Mouse (Mus musculus): ENCODE data around the gene St6galnac1. TPM values are rescaled to one million over a fixed set of nuclear protein-coding genes. Genes with fewer than 3 reads are reported as not detected.

Gene St6galnac1
- polyA plus RNA-seq, 1 experiment from 2014 or later, result not detected

- no peak overlapping the region for H3K4me3 ChIP-seq (replicated peaks)
- peaks cover 28% of the 10 kb centered on the region for H3K4me1 ChIP-seq
- H3K27me3 ChIP-seq, result peaks cover 6% of the 10 kb centered on the region; the same call in 1 of the 2 replicates
- 83% methylated on average over 15 of the region's 15 CpGs for WGBS
- no peak overlapping the region for H3K9ac ChIP-seq
- H3K9me3 ChIP-seq, result no peaks in the 10 kb centered on the region
- ATAC-seq (ENCODE audit: low FRiP score), result no peak
- H3K4me2 ChIP-seq, result no peak overlapping the region
- no peak overlapping the region for H3K27ac ChIP-seq
- no peaks in the 10 kb centered on the region for H3K36me3 ChIP-seq (replicated peaks)
Measured at GRCm38 (mm10) chr11:116806136-116807071, 31.1 kb upstream of the St6galnac1 start.

GRCm38 (mm10) chr11:116802709-116803108 lies 27.4 kb upstream of the St6galnac1 start:
- Histone ChIP-seq H3K4me2 (no peak overlapping the region), H3K36me3 (replicated peaks) (no peaks in the 10 kb centered on the region), H3K4me1 (no peaks in the 10 kb centered on the region), H3K27me3 (no peaks in the 10 kb centered on the region), H3K27ac (no peak overlapping the region), H3K4me3 (replicated peaks) (no peak overlapping the region), H3K9ac (no peak overlapping the region), H3K9me3 (no peaks in the 10 kb centered on the region)
- 94% methylated on average over 5 of the region's 5 CpGs for WGBS
- no peak for ATAC-seq (ENCODE audit: low FRiP score)

GRCm38 (mm10) chr11:116801106-116801505 lies 25.8 kb upstream of the St6galnac1 start:
- no peaks in the 10 kb centered on the region for H3K9me3 ChIP-seq
- no peak overlapping the region for H3K27ac ChIP-seq
- ATAC-seq (ENCODE audit: low FRiP score), result no peak
- no peaks in the 10 kb centered on the region for H3K27me3 ChIP-seq
- no peak overlapping the region for H3K9ac ChIP-seq
- no peak overlapping the region for H3K4me2 ChIP-seq
- H3K4me3 ChIP-seq (replicated peaks), result no peak overlapping the region
- 75% methylated on average over 5 of the region's 5 CpGs for WGBS
- no peaks in the 10 kb centered on the region for H3K4me1 ChIP-seq
- no peaks in the 10 kb centered on the region for H3K36me3 ChIP-seq (replicated peaks)

GRCm38 (mm10) chr11:116799364-116799763 lies 24.1 kb upstream of the St6galnac1 start:
- WGBS, result 82% methylated on average over 5 of the region's 5 CpGs
- Histone ChIP-seq H3K4me2 (no peak overlapping the region), H3K27me3 (no peaks in the 10 kb centered on the region), H3K27ac (no peak overlapping the region), H3K4me1 (no peaks in the 10 kb centered on the region), H3K9ac (no peak overlapping the region), H3K36me3 (replicated peaks) (no peaks in the 10 kb centered on the region), H3K4me3 (replicated peaks) (no peak overlapping the region), H3K9me3 (no peaks in the 10 kb centered on the region)
- no peak for ATAC-seq (ENCODE audit: low FRiP score)

- no peaks in the 10 kb centered on the region for H3K27me3 ChIP-seq
- WGBS, result 93% methylated on average over 10 of the region's 10 CpGs
- no peaks in the 10 kb centered on the region for H3K4me1 ChIP-seq
- no peaks in the 10 kb centered on the region for H3K36me3 ChIP-seq (replicated peaks)
- no peak overlapping the region for H3K9ac ChIP-seq
- H3K9me3 ChIP-seq, result no peaks in the 10 kb centered on the region
- no peak overlapping the region for H3K27ac ChIP-seq
- no peak for ATAC-seq (ENCODE audit: low FRiP score)
- no peak overlapping the region for H3K4me3 ChIP-seq (replicated peaks)
- no peak overlapping the region for H3K4me2 ChIP-seq
Measured at GRCm38 (mm10) chr11:116784221-116784620, 8.9 kb upstream of the St6galnac1 start.

GRCm38 (mm10) chr11:116782737-116783145 lies 7.4 kb upstream of the St6galnac1 start:
- Histone ChIP-seq H3K27me3 (no peaks in the 10 kb centered on the region), H3K4me3 (replicated peaks) (no peak overlapping the region), H3K9ac (no peak overlapping the region), H3K27ac (no peak overlapping the region), H3K4me1 (no peaks in the 10 kb centered on the region), H3K4me2 (no peak overlapping the region), H3K9me3 (no peaks in the 10 kb centered on the region), H3K36me3 (replicated peaks) (no peaks in the 10 kb centered on the region)
- no peak for ATAC-seq (ENCODE audit: low FRiP score)
- 76% methylated on average over 9 of the region's 9 CpGs for WGBS

- H3K9ac ChIP-seq, result no peak overlapping the region
- ATAC-seq (ENCODE audit: low FRiP score), result no peak
- 63% methylated on average over 2 of the region's 2 CpGs for WGBS
Measured at GRCm38 (mm10) chr11:116773205-116773604, 2.1 kb downstream of the St6galnac1 start.

GRCm38 (mm10) chr11:116769873-116770272 lies 5.4 kb downstream of the St6galnac1 start:
- Histone ChIP-seq H3K36me3 (replicated peaks) (no peaks in the 10 kb centered on the region), H3K9me3 (no peaks in the 10 kb centered on the region), H3K9ac (no peak overlapping the region), H3K4me1 (no peaks in the 10 kb centered on the region), H3K4me2 (no peak overlapping the region), H3K27ac (no peak overlapping the region), H3K27me3 (no peaks in the 10 kb centered on the region), H3K4me3 (replicated peaks) (no peak overlapping the region)
- ATAC-seq (ENCODE audit: low FRiP score), result no peak
- WGBS, result 84% methylated on average over 5 of the region's 5 CpGs

More at GRCm38 (mm10) chr11:116773205-116773604, 2.1 kb downstream of the St6galnac1 start:
- Histone ChIP-seq H3K36me3 (replicated peaks) (no peaks in the 10 kb centered on the region), H3K4me1 (no peaks in the 10 kb centered on the region), H3K27ac (no peak overlapping the region), H3K4me3 (replicated peaks) (no peak overlapping the region), H3K27me3 (no peaks in the 10 kb centered on the region), H3K9me3 (no peaks in the 10 kb centered on the region), H3K4me2 (no peak overlapping the region)

GRCm38 (mm10) chr11:116764946-116765345 lies 10.4 kb downstream of the St6galnac1 start:
- H3K36me3 ChIP-seq (replicated peaks), result no peaks in the 10 kb centered on the region
- no peaks in the 10 kb centered on the region for H3K27me3 ChIP-seq
- no peak overlapping the region for H3K4me2 ChIP-seq
- H3K4me1 ChIP-seq, result no peaks in the 10 kb centered on the region
- no peak overlapping the region for H3K27ac ChIP-seq
- H3K9ac ChIP-seq, result no peak overlapping the region
- no peaks in the 10 kb centered on the region for H3K9me3 ChIP-seq
- no peak overlapping the region for H3K4me3 ChIP-seq (replicated peaks)
- ATAC-seq (ENCODE audit: low FRiP score), result no peak
- WGBS, result 92% methylated on average over 2 of the region's 2 CpGs

- 90% methylated on average over 7 of the region's 7 CpGs for WGBS
- ATAC-seq (ENCODE audit: low FRiP score), result no peak
- H3K27ac ChIP-seq, result no peak overlapping the region
Measured at GRCm38 (mm10) chr11:116764346-116764745, 11.0 kb downstream of the St6galnac1 start.

GRCm38 (mm10) chr11:116755191-116755590 lies 20.1 kb downstream of the St6galnac1 start:
- H3K4me1 ChIP-seq, result no peaks in the 10 kb centered on the region
- no peaks in the 10 kb centered on the region for H3K36me3 ChIP-seq (replicated peaks)
- H3K4me2 ChIP-seq, result no peak overlapping the region
- no peaks in the 10 kb centered on the region for H3K9me3 ChIP-seq
- no peak overlapping the region for H3K4me3 ChIP-seq (replicated peaks)
- H3K9ac ChIP-seq, result no peak overlapping the region
- H3K27me3 ChIP-seq, result no peaks in the 10 kb centered on the region
- ATAC-seq (ENCODE audit: low FRiP score), result no peak
- H3K27ac ChIP-seq, result no peak overlapping the region
- 92% methylated on average over 4 of the region's 4 CpGs for WGBS

More at GRCm38 (mm10) chr11:116764346-116764745, 11.0 kb downstream of the St6galnac1 start:
- Histone ChIP-seq H3K9ac (no peak overlapping the region), H3K27me3 (no peaks in the 10 kb centered on the region), H3K4me1 (no peaks in the 10 kb centered on the region), H3K36me3 (replicated peaks) (no peaks in the 10 kb centered on the region), H3K4me3 (replicated peaks) (no peak overlapping the region), H3K9me3 (no peaks in the 10 kb centered on the region), H3K4me2 (no peak overlapping the region)

- H3K4me2 ChIP-seq, result no peak overlapping the region
- ATAC-seq (ENCODE audit: low FRiP score), result no peak
- H3K4me1 ChIP-seq, result no peaks in the 10 kb centered on the region
- H3K27ac ChIP-seq, result no peak overlapping the region
- H3K9me3 ChIP-seq, result no peaks in the 10 kb centered on the region
- H3K9ac ChIP-seq, result no peak overlapping the region
- H3K4me3 ChIP-seq (replicated peaks), result no peak overlapping the region
- whole genome bisulfite sequencing, result 88% methylated on average over 5 of the region's 5 CpGs
- H3K36me3 ChIP-seq (replicated peaks), result no peaks in the 10 kb centered on the region
- no peaks in the 10 kb centered on the region for H3K27me3 ChIP-seq
Measured at GRCm38 (mm10) chr11:116753674-116754470, 21.4 kb downstream of the St6galnac1 start.

All from forebrain, embryonic 12.5 days (tissue).